Mouse (Mus musculus) ES-E14 (cell line): Measurements from ENCODE around the gene Grm3. TPM values are rescaled to one million over a fixed set of nuclear protein-coding genes. Genes with fewer than 3 reads are reported as not detected.

ENCODE experiments used
- DNase-seq: peaks from one replicate; pipeline ENCODE4 v3.0.0-alpha.2; 2013; ENCODE audit warnings: low read depth, low spot score
- H3K27ac ChIP-seq: 2 replicates; pipeline ENCODE4 v1.5.1; 2012; ENCODE audit warnings: low read depth, mild to moderate bottlenecking, low read length, moderate library complexity, mixed read lengths; ENCODE audit not compliant: poor library complexity, insufficient read depth, severe bottlenecking
- H3K36me3 ChIP-seq: 2 replicates; pipeline ENCODE4 v1.6.1; 2012; ENCODE audit warnings: mild to moderate bottlenecking, low read length, moderate library complexity, mixed read lengths; ENCODE audit not compliant: control insufficient read depth, poor library complexity, insufficient read depth, severe bottlenecking
- H3K4me1 ChIP-seq, 2 experiments: fragments of 150-350 bp in 1 of 2; sonication (generic) in 1 of 2; 2 replicates each; pipeline ENCODE4 v1.6.1; 2012; ENCODE audit warnings: low read length in 2 of 2, mild to moderate bottlenecking in 1 of 2, mixed read lengths in 1 of 2; ENCODE audit not compliant: control insufficient read depth in 2 of 2, insufficient read depth in 2 of 2, poor library complexity in 1 of 2
- H3K4me3 ChIP-seq, 2 experiments: fragments of 150-350 bp in 1 of 2; sonication (generic) in 1 of 2; 2 replicates each; pipeline ENCODE4 v1.5.1; 2012; ENCODE audit warnings: low read length in 2 of 2, low read depth in 1 of 2, mild to moderate bottlenecking in 1 of 2, mixed read lengths in 1 of 2; ENCODE audit not compliant: insufficient read depth in 1 of 2, poor library complexity in 1 of 2, severe bottlenecking in 1 of 2
- H3K9ac ChIP-seq: 2 replicates; pipeline ENCODE4 v1.6.1; 2012; ENCODE audit warnings: low read depth, mild to moderate bottlenecking, low read length, mixed read lengths; ENCODE audit not compliant: poor library complexity, insufficient read depth, severe bottlenecking
- H3K9me3 ChIP-seq: fragments of 150-350 bp; sonication (generic); 2 replicates; pipeline ENCODE4 v1.6.1; 2012; ENCODE audit warnings: low read depth, mild to moderate bottlenecking, low read length; ENCODE audit not compliant: control insufficient read depth, insufficient read depth
- CHD2 ChIP-seq: IDR thresholded peaks from 2 replicates; pipeline ENCODE4 v1.6.1; 2014; ENCODE audit warnings: mild to moderate bottlenecking, low read depth, low read length, inconsistent platforms
- HCFC1 ChIP-seq: IDR thresholded peaks from 2 replicates; pipeline ENCODE4 v1.6.1; 2012; ENCODE audit warnings: low read length, inconsistent platforms, borderline replicate concordance; ENCODE audit not compliant: insufficient read depth
- MAFK ChIP-seq: IDR thresholded peaks from 2 replicates; pipeline ENCODE4 v1.6.1; 2014; ENCODE audit warnings: mild to moderate bottlenecking, low read depth, low read length, inconsistent platforms; ENCODE audit not compliant: insufficient read depth
- ZC3H11A ChIP-seq: IDR thresholded peaks from 2 replicates; pipeline ENCODE4 v1.6.1; 2012; ENCODE audit warnings: low read depth, mild to moderate bottlenecking, inconsistent platforms, low read length, borderline replicate concordance
- ZNF384 ChIP-seq: IDR thresholded peaks from 2 replicates; pipeline ENCODE4 v1.6.1; 2012; ENCODE audit warnings: low read depth, low read length, inconsistent platforms
- in situ Hi-C, 2 experiments: fragments of 600-800 bp; cut with MboI; formaldehyde crosslinking; loops; one replicate each; pipeline ENCODE4 v1.15.1; 2025; ENCODE audit warnings: low sequenced_read_pairs in 2 of 2, inconsistent platforms in 1 of 2; ENCODE audit not compliant: unreplicated experiment in 2 of 2
- total RNA-seq: library from RNA; depleted of rRNA; stranded (reverse); fragments of 300-350 nt; gene quantifications from 2 replicates; pipeline ENCODE4 v1.2.3, GENCODE M21; 2012; rRNA removed

Grm3 gene
- 0.05 TPM in 1 of 2 replicates, not detected in the other for total RNA-seq

GRCm38 (mm10) chr5:9724956-9725600 is at the start of gene Grm3:
Gene Grm3, minus strand, starts transcription at chr5:9725170.
- Histone ChIP-seq H3K4me3 (peak within 1 kb of the TSS; percentile 54 to 56), H3K9me3 (no peaks in the 10 kb centered on the region), H3K36me3 (no peaks in the 10 kb centered on the region), H3K27ac (no peak within 1 kb of the TSS), H3K9ac (no peak within 1 kb of the TSS), H3K4me1 (peaks cover 0 to 2% of the 10 kb centered on the region in 2 experiments; a peak in 1 of 4 replicates)
- TF ChIP-seq ZC3H11A, result no peak
- no peak for TF ChIP-seq MAFK
- no peak for TF ChIP-seq CHD2
- TF ChIP-seq ZNF384, result no peak
- no peak for TF ChIP-seq HCFC1
- DNase-seq, result no peak
- in situ Hi-C loops, result no loop called here

- H3K36me3 ChIP-seq, result no peaks in the 10 kb centered on the region
- in situ Hi-C loops, result no loop called here
Measured at GRCm38 (mm10) chr5:9755751-9756150, 30.8 kb upstream of the Grm3 start.

GRCm38 (mm10) chr5:9748184-9748583 is 23.2 kb upstream of the Grm3 start:
- Histone ChIP-seq H3K36me3 (no peaks in the 10 kb centered on the region), H3K27ac (no peak overlapping the region), H3K9ac (no peak overlapping the region), H3K4me1 (no peaks in the 10 kb centered on the region), H3K9me3 (no peaks in the 10 kb centered on the region), H3K4me3 (no peak overlapping the region)
- no peak for DNase-seq
- no peak for TF ChIP-seq ZNF384
- TF ChIP-seq ZC3H11A, result no peak
- no peak for TF ChIP-seq MAFK
- TF ChIP-seq HCFC1, result no peak
- TF ChIP-seq CHD2, result no peak
- in situ Hi-C loops, result no loop called here

More at GRCm38 (mm10) chr5:9755751-9756150, 30.8 kb upstream of the Grm3 start:
- Histone ChIP-seq H3K4me3 (no peak overlapping the region), H3K4me1 (no peaks in the 10 kb centered on the region), H3K9me3 (no peaks in the 10 kb centered on the region), H3K9ac (no peak overlapping the region), H3K27ac (no peak overlapping the region)
- TF ChIP-seq ZC3H11A (no peak), HCFC1 (no peak), CHD2 (no peak; the same call in 1 of the 2 replicates)
- DNase-seq, result no peak

- DNase-seq, result no peak
- Histone ChIP-seq H3K9me3 (no peaks in the 10 kb centered on the region), H3K36me3 (no peaks in the 10 kb centered on the region), H3K9ac (no peak overlapping the region), H3K4me3 (no peak overlapping the region), H3K27ac (no peak overlapping the region), H3K4me1 (no peaks in the 10 kb centered on the region)
- no peak for TF ChIP-seq ZNF384
- no peak for TF ChIP-seq HCFC1
- no peak for TF ChIP-seq MAFK
- no peak for TF ChIP-seq CHD2
- no peak for TF ChIP-seq ZC3H11A
- in situ Hi-C loops, result no loop called here
Measured at GRCm38 (mm10) chr5:9744120-9744519, 19.1 kb upstream of the Grm3 start.
